Mouse (Mus musculus) neural tube, embryonic 12.5 days (tissue): ENCODE results near the gene Dysf. TPM values are rescaled to one million over a fixed set of nuclear protein-coding genes. Genes with fewer than 3 reads are reported as not detected.

ENCODE experiments used
- ATAC-seq: fragments of 200-750 bp; cut with Nextera tagmentation; 2 replicates; pipeline ENCODE4 v1.8.0; 2017; ENCODE audit warnings: low read depth, mild to moderate bottlenecking, moderate TSS enrichment, moderate library complexity; ENCODE audit not compliant: low FRiP score
- H3K27ac ChIP-seq: fragments of 300-500 bp; sonication (generic); 2 replicates; pipeline ENCODE4 v1.5.1; 2016
- H3K27me3 ChIP-seq: fragments of 300-500 bp; sonication (generic); replicated peaks from 2 replicates; pipeline ENCODE4 v1.6.1; 2016; ENCODE audit warnings: mild to moderate bottlenecking
- H3K36me3 ChIP-seq: fragments of 300-500 bp; sonication (generic); 2 replicates; pipeline ENCODE4 v1.6.1; 2016; ENCODE audit warnings: mild to moderate bottlenecking
- H3K4me1 ChIP-seq: fragments of 300-500 bp; sonication (generic); 2 replicates; pipeline ENCODE4 v1.6.1; 2016
- H3K4me2 ChIP-seq: fragments of 300-500 bp; sonication (generic); replicated peaks from 2 replicates; pipeline ENCODE4 v1.6.1; 2016; ENCODE audit warnings: mild to moderate bottlenecking
- H3K4me3 ChIP-seq: fragments of 300-500 bp; sonication (generic); 2 replicates; pipeline ENCODE4 v1.5.1; 2016
- H3K9ac ChIP-seq: fragments of 300-500 bp; sonication (generic); 2 replicates; pipeline ENCODE4 v1.6.1; 2016; ENCODE audit warnings: mild to moderate bottlenecking
- H3K9me3 ChIP-seq: fragments of 300-500 bp; sonication (generic); 2 replicates; pipeline ENCODE4 v1.6.1; 2016; ENCODE audit warnings: mild to moderate bottlenecking
- WGBS: fragments of 180-500 bp; shearing (Covaris S2); methylation state at CpG from one replicate; pipeline ENCODE4 v1.1.7; 2016; 5-methylcytosine and 5-hydroxymethylcytosine counted together
- polyA plus RNA-seq: library from polyadenylated mRNA; unstranded; fragments of >200 nt; fragmentation: Nextera tagmentation; extraction: Ambion mirVana; gene quantifications from 2 replicates; pipeline ENCODE4 v1.2.1, GENCODE M21; 2016

Gene Dysf
- polyA plus RNA-seq, 1 experiment from 2014 or later, result 7.6 TPM

GRCm38 (mm10) chr6:84057216-84057615 lies 48.8 kb downstream of the Dysf start:
- Histone ChIP-seq H3K4me3 (no peak overlapping the region), H3K4me2 (no peak overlapping the region), H3K27me3 (no peaks in the 10 kb centered on the region), H3K27ac (no peak overlapping the region), H3K9ac (no peak overlapping the region), H3K4me1 (no peaks in the 10 kb centered on the region), H3K9me3 (no peaks in the 10 kb centered on the region), H3K36me3 (no peaks in the 10 kb centered on the region)
- no peak for ATAC-seq
- 88% methylated on average over 8 of the region's 8 CpGs for WGBS

GRCm38 (mm10) chr6:84058671-84059141 lies 50.3 kb downstream of the Dysf start:
- no peak overlapping the region for H3K4me3 ChIP-seq
- no peak overlapping the region for H3K9ac ChIP-seq
- H3K27me3 ChIP-seq, result no peaks in the 10 kb centered on the region
- H3K9me3 ChIP-seq, result no peaks in the 10 kb centered on the region
- H3K4me1 ChIP-seq, result no peaks in the 10 kb centered on the region
- no peaks in the 10 kb centered on the region for H3K36me3 ChIP-seq
- H3K4me2 ChIP-seq, result no peak overlapping the region
- WGBS, result 77% methylated on average over 5 of the region's 5 CpGs
- ATAC-seq, result no peak
- no peak overlapping the region for H3K27ac ChIP-seq

GRCm38 (mm10) chr6:84059771-84060414 lies 51.5 kb downstream of the Dysf start:
- WGBS, result 49% methylated on average over 4 of the region's 4 CpGs
- no peak overlapping the region for H3K9ac ChIP-seq

GRCm38 (mm10) chr6:84061328-84061727 lies 52.9 kb downstream of the Dysf start:
- H3K36me3 ChIP-seq, result no peaks in the 10 kb centered on the region
- no peak overlapping the region for H3K4me2 ChIP-seq
- H3K4me1 ChIP-seq, result no peaks in the 10 kb centered on the region
- ATAC-seq, result 0 out of 2 replicates have a peak, but pooled peaks have one; percentile 25
- no peaks in the 10 kb centered on the region for H3K27me3 ChIP-seq
- WGBS, result 8% methylated on average over 5 of the region's 5 CpGs
- no peak overlapping the region for H3K9ac ChIP-seq
- no peak overlapping the region for H3K27ac ChIP-seq
- no peaks in the 10 kb centered on the region for H3K9me3 ChIP-seq
- H3K4me3 ChIP-seq, result no peak overlapping the region

More at GRCm38 (mm10) chr6:84059771-84060414, 51.5 kb downstream of the Dysf start:
- H3K36me3 ChIP-seq, result no peaks in the 10 kb centered on the region
- no peak for ATAC-seq
- no peaks in the 10 kb centered on the region for H3K27me3 ChIP-seq
- no peak overlapping the region for H3K27ac ChIP-seq
- H3K4me1 ChIP-seq, result no peaks in the 10 kb centered on the region
- no peak overlapping the region for H3K4me3 ChIP-seq
- no peak overlapping the region for H3K4me2 ChIP-seq
- H3K9me3 ChIP-seq, result no peaks in the 10 kb centered on the region

GRCm38 (mm10) chr6:84062541-84062940 lies 54.2 kb downstream of the Dysf start:
- H3K9ac ChIP-seq, result no peak overlapping the region
- no peaks in the 10 kb centered on the region for H3K4me1 ChIP-seq
- ATAC-seq, result no peak
- H3K27me3 ChIP-seq, result no peaks in the 10 kb centered on the region
- no peak overlapping the region for H3K4me2 ChIP-seq
- no peaks in the 10 kb centered on the region for H3K36me3 ChIP-seq
- WGBS, result 70% methylated on average over 5 of the region's 5 CpGs
- no peaks in the 10 kb centered on the region for H3K9me3 ChIP-seq
- H3K4me3 ChIP-seq, result no peak overlapping the region
- H3K27ac ChIP-seq, result no peak overlapping the region

GRCm38 (mm10) chr6:84068236-84068635 lies 59.8 kb downstream of the Dysf start:
- Histone ChIP-seq H3K9ac (no peak overlapping the region), H3K27me3 (no peaks in the 10 kb centered on the region), H3K4me1 (no peaks in the 10 kb centered on the region), H3K27ac (no peak overlapping the region), H3K4me2 (no peak overlapping the region), H3K4me3 (no peak overlapping the region), H3K36me3 (no peaks in the 10 kb centered on the region), H3K9me3 (no peaks in the 10 kb centered on the region)
- ATAC-seq, result no peak
- 81% methylated on average over 5 of the region's 5 CpGs for WGBS

- no peaks in the 10 kb centered on the region for H3K4me1 ChIP-seq
- no peak overlapping the region for H3K27ac ChIP-seq
- H3K9me3 ChIP-seq, result no peaks in the 10 kb centered on the region
- H3K27me3 ChIP-seq, result no peaks in the 10 kb centered on the region
- WGBS, result 71% methylated on average over 6 of the region's 6 CpGs
- H3K9ac ChIP-seq, result no peak overlapping the region
- H3K36me3 ChIP-seq, result no peaks in the 10 kb centered on the region
- no peak overlapping the region for H3K4me3 ChIP-seq
- ATAC-seq, result no peak
- no peak overlapping the region for H3K4me2 ChIP-seq
These were observed 61.9 kb downstream of the Dysf start for GRCm38 (mm10) chr6:84070251-84070650.

GRCm38 (mm10) chr6:84072574-84072973 lies 64.2 kb downstream of the Dysf start:
- 63% methylated on average over 9 of the region's 9 CpGs for WGBS
- no peak for ATAC-seq
- H3K9me3 ChIP-seq, result no peaks in the 10 kb centered on the region

GRCm38 (mm10) chr6:84078172-84078571 lies 69.8 kb downstream of the Dysf start:
- WGBS, result 62% methylated on average over 1 of the region's 1 CpGs
- Histone ChIP-seq H3K27ac (no peak overlapping the region), H3K4me3 (no peak overlapping the region), H3K9me3 (no peaks in the 10 kb centered on the region), H3K4me2 (no peak overlapping the region), H3K4me1 (no peaks in the 10 kb centered on the region), H3K36me3 (no peaks in the 10 kb centered on the region), H3K9ac (no peak overlapping the region), H3K27me3 (no peaks in the 10 kb centered on the region)
- no peak for ATAC-seq

More at GRCm38 (mm10) chr6:84072574-84072973, 64.2 kb downstream of the Dysf start:
- H3K9ac ChIP-seq, result no peak overlapping the region
- no peaks in the 10 kb centered on the region for H3K36me3 ChIP-seq
- no peaks in the 10 kb centered on the region for H3K27me3 ChIP-seq
- no peak overlapping the region for H3K4me3 ChIP-seq
- H3K4me1 ChIP-seq, result no peaks in the 10 kb centered on the region
- no peak overlapping the region for H3K27ac ChIP-seq
- H3K4me2 ChIP-seq, result no peak overlapping the region

- H3K9me3 ChIP-seq, result no peaks in the 10 kb centered on the region
- H3K4me2 ChIP-seq, result no peak overlapping the region
- WGBS, result 82% methylated on average over 3 of the region's 3 CpGs
- H3K27ac ChIP-seq, result no peak overlapping the region
- no peak overlapping the region for H3K4me3 ChIP-seq
- no peaks in the 10 kb centered on the region for H3K27me3 ChIP-seq
- no peaks in the 10 kb centered on the region for H3K36me3 ChIP-seq
- no peaks in the 10 kb centered on the region for H3K4me1 ChIP-seq
- H3K9ac ChIP-seq, result no peak overlapping the region
- ATAC-seq, result no peak
These were observed 72.2 kb downstream of the Dysf start for GRCm38 (mm10) chr6:84080631-84081030.

- ATAC-seq, result no peak
- Histone ChIP-seq H3K36me3 (no peaks in the 10 kb centered on the region), H3K9me3 (no peaks in the 10 kb centered on the region), H3K9ac (no peak overlapping the region), H3K4me3 (no peak overlapping the region), H3K27ac (no peak overlapping the region), H3K27me3 (no peaks in the 10 kb centered on the region), H3K4me2 (no peak overlapping the region), H3K4me1 (no peaks in the 10 kb centered on the region)
- WGBS, result 74% methylated on average over 10 of the region's 10 CpGs
These were observed 76.4 kb downstream of the Dysf start for GRCm38 (mm10) chr6:84084757-84085156.

GRCm38 (mm10) chr6:84093473-84093872 lies 85.1 kb downstream of the Dysf start:
- Histone ChIP-seq H3K4me1 (0 out of 2 replicates have a peak, but pooled peaks cover 2% of the 10 kb centered on the region), H3K36me3 (no peaks in the 10 kb centered on the region), H3K4me2 (no peak overlapping the region), H3K9ac (no peak overlapping the region), H3K9me3 (no peaks in the 10 kb centered on the region), H3K27ac (no peak overlapping the region), H3K27me3 (peaks cover 3% of the 10 kb centered on the region), H3K4me3 (no peak overlapping the region)
- 24% methylated on average over 4 of the region's 4 CpGs for WGBS
- no peak for ATAC-seq

GRCm38 (mm10) chr6:84094536-84094935 lies 86.1 kb downstream of the Dysf start:
- no peak for ATAC-seq
- H3K9ac ChIP-seq, result no peak overlapping the region
- H3K27ac ChIP-seq, result no peak overlapping the region
- peaks cover 3% of the 10 kb centered on the region for H3K27me3 ChIP-seq
- no peaks in the 10 kb centered on the region for H3K9me3 ChIP-seq
- 0 out of 2 replicates have a peak, but pooled peaks cover 2% of the 10 kb centered on the region for H3K4me1 ChIP-seq
- 89% methylated on average over 9 of the region's 9 CpGs for WGBS
- no peak overlapping the region for H3K4me3 ChIP-seq
- H3K4me2 ChIP-seq, result no peak overlapping the region
- H3K36me3 ChIP-seq, result no peaks in the 10 kb centered on the region
